Mouse (Mus musculus) large intestine, adult 2 months (tissue): ENCODE data around the gene Ephx3. TPM values are rescaled to one million over a fixed set of nuclear protein-coding genes. Genes with fewer than 3 reads are reported as not detected.
"Not testable (repeated sequence)": the region's sequence is repeated elsewhere in the genome, so short reads cannot be mapped to it uniquely, and the experiment has no call there.

ENCODE experiments used
- DNase-seq: peaks from one replicate; pipeline ENCODE4 v3.0.0-alpha.2; 2012; ENCODE audit warnings: low read depth, low spot score
- WGBS: fragments of 180-500 bp; shearing (Covaris S2); methylation state at CpG from one replicate; pipeline ENCODE4 v1.1.7; 2018; 5-methylcytosine and 5-hydroxymethylcytosine counted together
- polyA plus RNA-seq: library from polyadenylated mRNA; depleted of rRNA; stranded (reverse); fragments of >200 nt; gene quantifications from 2 replicates; pipeline ENCODE4 v1.2.3, GENCODE M21; 2012; rRNA removed

The Ephx3 gene
- polyA plus RNA-seq = 0.74 and 0.75 TPM in 2 replicates

- WGBS = 11% methylated on average over 42 of the region's 42 CpGs
- DNase-seq = no peak
Measured at GRCm38 (mm10) chr17:32188863-32189636, at the start of gene Ephx3. Gene Ephx3 (minus strand): TSS chr17:32189549.

- 90% methylated on average over 1 of the region's 1 CpGs for whole genome bisulfite sequencing
- DNase-seq = no peak
Measured at GRCm38 (mm10) chr17:32238589-32238988, 49.2 kb upstream of the Ephx3 start.

- no peak for DNase-seq
- WGBS = 50% methylated on average over 5 of the region's 5 CpGs
Measured at GRCm38 (mm10) chr17:32235534-32236191, 46.3 kb upstream of the Ephx3 start.

- no peak for DNase-seq
Measured at GRCm38 (mm10) chr17:32233174-32233573, 43.8 kb upstream of the Ephx3 start.

- no peak for DNase-seq
- WGBS = 96% methylated on average over 4 of the region's 4 CpGs
Measured at GRCm38 (mm10) chr17:32229256-32229655, 39.9 kb upstream of the Ephx3 start.

- WGBS = 53% methylated on average over 3 of the region's 3 CpGs
- DNase-seq = no peak
Measured at GRCm38 (mm10) chr17:32220873-32221272, 31.5 kb upstream of the Ephx3 start.

- DNase-seq = not testable (repeated sequence)
- WGBS = 70% methylated on average over 4 of the region's 4 CpGs
Measured at GRCm38 (mm10) chr17:32215587-32215986, 26.2 kb upstream of the Ephx3 start.

GRCm38 (mm10) chr17:32211554-32211953, 22.2 kb upstream of the Ephx3 start:
- DNase-seq = not testable (repeated sequence)
- 97% methylated on average over 6 of the region's 6 CpGs for WGBS

- no peak for DNase-seq
Measured at GRCm38 (mm10) chr17:32209752-32210151, 20.4 kb upstream of the Ephx3 start.

GRCm38 (mm10) chr17:32209144-32209543, 19.8 kb upstream of the Ephx3 start:
- no peak for DNase-seq
- WGBS = 74% methylated on average over 6 of the region's 6 CpGs

More at GRCm38 (mm10) chr17:32209752-32210151, 20.4 kb upstream of the Ephx3 start:
- WGBS = 31% methylated on average over 3 of the region's 3 CpGs

- 64% methylated on average over 5 of the region's 5 CpGs for WGBS
- no peak for DNase-seq
Measured at GRCm38 (mm10) chr17:32207586-32208245, 18.4 kb upstream of the Ephx3 start.

- no peak for DNase-seq
- 73% methylated on average over 3 of the region's 3 CpGs for WGBS
Measured at GRCm38 (mm10) chr17:32205345-32205744, 16.0 kb upstream of the Ephx3 start.

- DNase-seq = no peak
- WGBS = 78% methylated on average over 3 of the region's 3 CpGs
Measured at GRCm38 (mm10) chr17:32202972-32203371, 13.6 kb upstream of the Ephx3 start.

GRCm38 (mm10) chr17:32201086-32201485, 11.7 kb upstream of the Ephx3 start:
- WGBS = 77% methylated on average over 5 of the region's 5 CpGs
- no peak for DNase-seq

GRCm38 (mm10) chr17:32199796-32200195, 10.4 kb upstream of the Ephx3 start:
- 87% methylated on average over 2 of the region's 2 CpGs for WGBS
- DNase-seq = no peak

GRCm38 (mm10) chr17:32197156-32197555, 7.8 kb upstream of the Ephx3 start:
- 87% methylated on average over 14 of the region's 14 CpGs for WGBS
- no peak for DNase-seq

GRCm38 (mm10) chr17:32195725-32196124, 6.4 kb upstream of the Ephx3 start:
- no peak for DNase-seq
- WGBS = 83% methylated on average over 5 of the region's 5 CpGs

GRCm38 (mm10) chr17:32193010-32193409, 3.7 kb upstream of the Ephx3 start:
- DNase-seq = no peak
- WGBS = 85% methylated on average over 5 of the region's 5 CpGs

- 8% methylated on average over 5 of the region's 5 CpGs for WGBS
- peak; percentile 58 for DNase-seq
Measured at GRCm38 (mm10) chr17:32189850-32190249, 501 bp upstream of the Ephx3 start.

GRCm38 (mm10) chr17:32183017-32183416, 6.3 kb downstream of the Ephx3 start:
- no peak for DNase-seq
- WGBS = 51% methylated on average over 8 of the region's 8 CpGs
